Mouse (Mus musculus): ENCODE data around the gene Cdk2.
"Not testable (repeated sequence)": the region's sequence is repeated elsewhere in the genome, so short reads cannot be mapped to it uniquely, and the experiment has no call there.

Cdk2 gene

GRCm38 (mm10) chr10:128704491-128705316 lies at the start of gene Cdk2:
Cdk2 (minus strand) TSS chr10:128705031.
- DNase-seq: peak; percentile 95 to 97

GRCm38 (mm10) chr10:128748252-128748864 lies 43.5 kb upstream of the Cdk2 start:
- DNase-seq: peak; percentile 81 to 84

- peak; percentile 86 to 90 for DNase-seq
These were observed 42.9 kb upstream of the Cdk2 start, which contains the start of gene Pym1 for GRCm38 (mm10) chr10:128747646-128748251. Pym1 (plus strand) TSS chr10:128747889.

GRCm38 (mm10) chr10:128746972-128747645 lies 42.3 kb upstream of the Cdk2 start:
- no peak for DNase-seq

- DNase-seq: peak; percentile 46 to 66
These were observed 41.2 kb upstream of the Cdk2 start for GRCm38 (mm10) chr10:128745946-128746613.

GRCm38 (mm10) chr10:128744680-128745601 lies 40.1 kb upstream of the Cdk2 start, which contains the start of gene Dgka:
Dgka (minus strand) TSS chr10:128744855.
- DNase-seq: peak; percentile 49 to 51

GRCm38 (mm10) chr10:128744211-128744610 lies 39.4 kb upstream of the Cdk2 start:
- no peak for DNase-seq

GRCm38 (mm10) chr10:128743791-128744191 lies 39.0 kb upstream of the Cdk2 start:
- DNase-seq: peak; percentile 75 to 82

GRCm38 (mm10) chr10:128743235-128743634 lies 38.4 kb upstream of the Cdk2 start:
- no peak for DNase-seq

- no peak for DNase-seq
These were observed 37.8 kb upstream of the Cdk2 start for GRCm38 (mm10) chr10:128742616-128743015.

GRCm38 (mm10) chr10:128740296-128740695 lies 35.5 kb upstream of the Cdk2 start:
- DNase-seq: no peak

- DNase-seq: peak in 1 of 2 experiments; percentile 35
These were observed 32.6 kb upstream of the Cdk2 start for GRCm38 (mm10) chr10:128737435-128737834.

GRCm38 (mm10) chr10:128731992-128732391 lies 27.2 kb upstream of the Cdk2 start:
- DNase-seq: no peak

- DNase-seq: peak; percentile 75 to 85
These were observed 26.2 kb upstream of the Cdk2 start for GRCm38 (mm10) chr10:128731002-128731433.

- no peak for DNase-seq
These were observed 23.2 kb upstream of the Cdk2 start for GRCm38 (mm10) chr10:128728059-128728458.

GRCm38 (mm10) chr10:128725466-128725865 lies 20.6 kb upstream of the Cdk2 start:
- DNase-seq: not testable (repeated sequence)

GRCm38 (mm10) chr10:128715559-128716537 lies 11.0 kb upstream of the Cdk2 start:
- DNase-seq: peak in 1 of 2 experiments; percentile 44

GRCm38 (mm10) chr10:128711318-128711717 lies 6.5 kb upstream of the Cdk2 start:
- not testable (repeated sequence) for DNase-seq

GRCm38 (mm10) chr10:128705317-128705693 lies 474 bp upstream of the Cdk2 start:
- peak in 1 of 2 experiments; percentile 38 for DNase-seq

GRCm38 (mm10) chr10:128703895-128704294 lies 936 bp downstream of the Cdk2 start, which contains the start of gene Pmel:
Pmel (plus strand) TSS chr10:128704195.
- no peak for DNase-seq

Data from lung, postnatal 4 days (tissue).